Mouse (Mus musculus) spleen, embryonic (tissue): ENCODE data around the gene Sat2.
"Not testable (repeated sequence)": the region's sequence is repeated elsewhere in the genome, so short reads cannot be mapped to it uniquely, and the experiment has no call there.

Source experiments
- CTCF ChIA-PET: fragments of 350-600 bp; sonication (Branson Sonifier 250); formaldehyde crosslinking; loops from one replicate; lab custom pipeline; 2022; lab: Charles Lee

Gene Sat2

DNA sequence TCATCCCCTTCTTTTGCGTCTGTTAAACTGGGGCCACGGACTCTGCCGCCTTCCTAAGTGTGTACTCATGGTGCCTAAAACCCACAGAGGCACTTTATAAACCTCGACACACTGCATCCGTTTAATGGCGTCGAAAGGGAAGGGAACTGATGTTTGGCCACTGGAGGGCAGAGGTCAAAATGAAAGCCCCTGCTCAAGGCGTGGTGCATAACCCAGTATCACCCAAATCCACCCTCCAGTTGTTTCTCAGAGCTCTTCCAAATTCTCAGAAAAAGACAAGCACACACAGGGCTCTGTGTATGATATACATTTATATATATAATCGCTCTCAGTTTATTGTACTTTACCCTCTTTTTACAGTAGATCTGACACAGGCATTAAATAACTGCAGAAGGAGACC, 22.4 kb upstream of the Sat2 start:
- CTCF ChIA-PET = no interaction called here

DNA sequence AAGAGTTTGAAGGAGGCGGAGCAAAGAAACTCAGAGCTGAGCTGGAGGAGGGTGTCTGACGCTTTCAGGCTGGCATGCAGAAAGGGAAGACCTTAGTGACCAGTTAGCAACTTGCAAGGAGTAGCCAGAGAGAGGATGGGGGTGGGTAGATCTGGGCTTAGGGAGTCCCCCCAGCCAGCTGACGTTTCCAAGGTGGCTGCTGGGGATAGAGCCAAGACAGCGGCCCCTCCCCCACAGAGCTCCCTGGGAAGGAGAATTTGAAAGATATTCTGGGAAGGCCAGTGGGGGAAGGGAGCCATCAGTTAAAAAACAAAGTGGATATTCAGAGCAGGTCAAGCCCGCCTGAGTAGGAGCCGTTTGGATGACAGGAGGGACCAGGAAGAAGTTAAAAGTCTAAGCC, 21.7 kb upstream of the Sat2 start:
- CTCF ChIA-PET = no interaction called here

DNA sequence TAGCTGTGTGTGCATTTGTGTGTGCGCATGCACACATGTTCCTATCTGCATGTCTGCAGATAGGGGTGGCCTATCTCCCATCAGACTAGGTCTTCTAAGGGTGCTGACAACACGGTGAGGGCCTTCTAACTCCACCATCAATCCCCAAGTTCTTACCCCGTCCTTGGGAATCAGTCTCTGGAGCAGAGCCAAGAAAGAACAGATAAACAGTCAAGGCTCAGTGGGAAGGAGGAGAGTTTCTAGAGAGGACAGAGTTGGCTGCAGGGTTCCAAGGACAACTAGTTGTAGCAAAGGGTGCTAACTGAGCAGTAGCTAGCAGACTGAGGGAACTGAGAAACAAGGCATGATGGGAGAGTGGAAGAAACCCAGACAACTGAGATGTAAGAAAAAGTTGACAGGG, 20.1 kb upstream of the Sat2 start:
- CTCF ChIA-PET = no interaction called here

GRCm38 (mm10) chr11:69603516-69603915, 18.3 kb upstream of the Sat2 start:
- CTCF ChIA-PET = no interaction called here

- CTCF ChIA-PET = no interaction called here
Observed at GRCm38 (mm10) chr11:69604347-69604746, 17.5 kb upstream of the Sat2 start.

DNA sequence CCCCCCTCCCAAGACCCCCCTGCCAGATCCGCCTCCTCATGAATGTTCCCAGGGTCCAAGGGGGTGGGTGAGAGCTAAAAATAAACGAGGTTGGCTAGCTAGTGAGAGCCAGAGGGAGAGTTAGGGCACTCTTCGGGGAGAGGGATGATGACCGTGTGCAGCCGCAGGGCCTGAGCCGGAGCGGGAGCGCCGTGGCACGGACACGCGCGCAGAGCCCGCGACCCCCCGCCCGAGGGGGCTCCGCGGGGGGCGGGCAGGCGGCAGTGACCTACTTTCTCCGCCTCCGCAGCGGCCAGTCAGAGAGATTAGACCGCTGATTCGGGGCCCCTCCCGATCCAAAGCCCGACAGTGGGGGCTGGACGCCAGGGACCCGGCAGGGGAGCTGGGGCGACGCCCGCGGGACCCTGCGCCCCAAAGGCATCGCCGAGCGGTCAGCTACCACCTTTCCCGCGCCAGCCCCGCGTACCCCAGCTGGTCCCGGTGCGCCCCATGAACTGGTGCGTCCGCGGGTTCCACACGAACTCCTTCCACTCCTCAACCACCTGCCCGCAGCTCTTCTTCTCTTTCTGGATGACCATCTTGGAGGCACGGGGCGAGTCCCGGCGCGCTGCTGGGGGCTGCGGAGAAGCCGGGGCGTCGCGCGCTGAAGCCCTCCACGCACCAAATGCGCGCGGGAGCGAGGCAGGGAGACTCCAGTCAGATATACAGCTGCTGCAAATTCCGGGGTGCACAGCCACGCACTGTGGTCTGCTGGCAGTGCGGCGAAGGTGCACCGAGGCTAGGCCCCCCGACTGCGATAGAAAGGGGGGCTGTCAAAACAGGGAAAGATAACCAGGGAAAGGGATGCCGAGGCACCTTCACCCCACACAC, 16.8 kb upstream of the Sat2 start:
- CTCF ChIA-PET = interaction anchor here (0.7 kb wide), 1 partner anchor 601 kb away, joined by 3 read pairs; no protein-coding TSS in a partner anchor

DNA sequence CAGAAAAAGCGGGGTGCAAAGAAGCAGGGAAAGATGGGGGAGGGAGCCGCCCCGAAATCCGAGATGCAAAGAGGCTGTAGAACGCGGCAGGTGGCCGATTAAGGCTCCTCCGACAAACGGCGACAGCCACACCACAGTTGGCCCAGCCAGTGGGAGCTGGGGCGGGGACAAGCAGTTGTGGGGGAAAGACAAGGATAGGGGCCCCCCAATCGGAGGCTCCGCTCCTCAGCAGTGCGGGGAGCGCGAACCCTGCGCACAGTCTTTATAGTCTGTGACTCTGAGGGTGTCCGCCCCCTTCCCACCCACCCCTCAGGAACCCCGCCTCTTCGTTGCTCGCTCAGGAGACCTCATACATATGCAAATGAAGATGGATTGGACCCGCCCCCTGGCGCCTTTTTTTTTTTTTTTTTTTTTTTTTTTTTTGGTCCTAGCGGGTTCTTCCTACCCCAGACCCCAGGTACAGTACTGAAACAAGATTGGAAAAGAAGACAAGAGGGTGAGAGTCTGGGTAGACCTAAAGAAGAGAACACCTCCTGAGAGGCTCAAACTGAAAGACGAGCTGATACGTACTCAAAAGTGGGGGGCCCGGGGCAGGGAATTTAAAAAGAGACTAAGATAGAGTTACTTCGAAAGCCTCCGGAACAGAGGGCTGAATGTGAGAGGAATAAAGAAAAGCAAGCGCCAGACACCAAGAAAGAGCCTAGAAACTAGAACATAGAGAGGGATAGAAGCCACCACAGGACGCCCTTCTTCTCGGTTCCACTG, 15.9 kb upstream of the Sat2 start, which contains the start of gene Atp1b2:
Gene Atp1b2, minus strand, starts transcription at position 217 of the 765 bp plus-strand sequence.
- CTCF ChIA-PET = interaction anchor here (0.7 kb wide), 1 partner anchor 602 kb away, joined by 3 read pairs; no protein-coding TSS in a partner anchor

DNA sequence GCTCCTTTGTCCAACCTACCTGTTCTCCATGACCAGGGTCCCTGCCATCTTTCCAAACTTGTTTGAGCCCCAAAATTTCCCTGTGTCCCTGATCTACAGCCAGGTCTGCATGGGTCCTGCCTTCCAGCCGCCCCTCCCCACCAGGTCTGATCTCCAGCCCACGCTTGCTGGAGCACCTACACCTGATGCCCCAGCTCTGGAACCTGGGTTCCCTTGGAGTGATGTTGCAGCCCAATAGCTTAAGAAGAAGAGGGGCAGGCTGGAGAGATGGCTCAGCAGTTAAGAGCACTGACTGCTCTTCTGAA, 15.4 kb upstream of the Sat2 start:
- CTCF ChIA-PET = no interaction called here

DNA sequence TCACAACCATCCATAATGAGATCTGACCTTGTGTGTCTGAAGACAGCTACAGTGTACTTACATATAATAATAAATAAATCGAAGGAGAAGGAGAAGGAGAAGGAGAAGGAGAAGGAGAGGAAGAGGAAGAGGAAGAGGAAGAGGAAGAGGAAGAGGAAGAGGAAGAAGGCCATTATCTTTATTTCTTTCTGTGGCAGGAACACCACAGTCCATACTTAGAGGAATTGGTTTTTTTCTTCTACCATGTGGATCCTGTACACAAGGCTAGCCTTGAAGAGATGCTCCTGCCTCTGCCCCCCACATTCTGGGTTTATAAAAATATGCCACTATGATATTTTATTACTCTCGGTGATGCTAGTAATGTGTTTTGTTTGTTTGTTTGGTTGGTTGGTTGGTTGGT, 15.0 kb upstream of the Sat2 start:
- CTCF ChIA-PET = interaction anchor here (0.5 to 0.7 kb wide), 2 partner anchors 629 to 1027 kb away, joined by 5 to 6 read pairs; no protein-coding TSS in a partner anchor

- CTCF ChIA-PET = no interaction called here
Observed at GRCm38 (mm10) chr11:69608525-69608924, 13.3 kb upstream of the Sat2 start.

DNA sequence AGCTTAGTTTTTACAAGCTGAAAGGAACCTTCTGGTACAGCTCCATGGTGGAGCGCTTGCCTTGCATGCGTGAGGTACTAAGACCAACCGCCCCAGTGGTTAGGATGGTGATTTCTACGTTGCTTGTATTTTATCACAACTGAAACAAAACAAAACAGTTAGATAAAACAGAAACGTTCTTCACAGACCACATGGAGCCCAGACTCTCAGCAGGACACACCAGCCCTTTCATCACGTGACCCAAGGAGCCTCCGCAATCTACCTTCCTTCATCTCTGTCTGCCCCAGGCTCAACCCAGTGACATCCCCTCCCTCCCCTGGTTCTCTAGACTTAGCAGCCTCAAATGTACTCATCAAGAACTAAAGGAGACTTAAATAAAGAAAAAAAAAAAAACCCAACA, 12.4 kb upstream of the Sat2 start:
- CTCF ChIA-PET = no interaction called here

- CTCF ChIA-PET = no interaction called here
Observed at GRCm38 (mm10) chr11:69610899-69611298, 10.9 kb upstream of the Sat2 start.

DNA sequence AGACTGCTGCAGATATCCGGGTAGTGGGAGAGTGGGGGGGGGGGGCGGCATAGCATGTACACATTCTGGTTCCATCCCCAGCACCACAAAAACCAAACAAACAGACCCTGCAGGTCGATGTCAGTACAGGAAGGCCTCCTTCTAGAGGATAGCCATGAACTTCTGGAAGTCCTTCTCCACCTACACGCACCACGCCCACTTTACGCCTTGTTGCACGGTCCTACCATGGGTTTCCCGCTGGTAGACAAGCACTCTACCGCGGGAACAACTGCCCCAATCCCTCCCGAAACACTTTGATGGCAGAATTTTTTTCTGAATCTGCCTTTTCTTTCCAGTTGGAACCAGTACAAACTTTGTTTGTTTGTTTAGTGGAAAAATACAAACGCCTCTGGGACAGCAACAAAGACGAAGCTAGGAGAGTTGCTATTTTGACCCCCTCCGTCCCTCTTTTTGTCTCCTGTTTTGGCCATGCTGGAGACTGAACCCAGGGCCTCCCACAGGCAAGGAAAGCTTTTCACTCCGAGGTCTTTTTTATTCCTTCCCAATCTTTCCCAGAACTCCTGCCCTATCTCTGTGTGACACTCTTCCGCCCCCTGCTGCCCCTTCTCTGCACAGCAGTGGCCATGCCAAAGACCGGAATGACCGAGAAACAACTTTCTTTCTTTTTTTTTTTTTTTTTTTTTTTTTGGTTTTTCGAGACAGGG, 8.1 kb upstream of the Sat2 start:
- CTCF ChIA-PET = interaction anchor here (0.5 to 1.4 kb wide), 5 partner anchors 17 to 199 kb away, joined by 4 to 20 read pairs (median 7); no protein-coding TSS in a partner anchor

- CTCF ChIA-PET = interaction anchor here (0.7 to 1.4 kb wide), 4 partner anchors 17 to 200 kb away, joined by 5 to 20 read pairs (median 8); no protein-coding TSS in a partner anchor
Observed at GRCm38 (mm10) chr11:69614257-69614588, 7.6 kb upstream of the Sat2 start.

DNA sequence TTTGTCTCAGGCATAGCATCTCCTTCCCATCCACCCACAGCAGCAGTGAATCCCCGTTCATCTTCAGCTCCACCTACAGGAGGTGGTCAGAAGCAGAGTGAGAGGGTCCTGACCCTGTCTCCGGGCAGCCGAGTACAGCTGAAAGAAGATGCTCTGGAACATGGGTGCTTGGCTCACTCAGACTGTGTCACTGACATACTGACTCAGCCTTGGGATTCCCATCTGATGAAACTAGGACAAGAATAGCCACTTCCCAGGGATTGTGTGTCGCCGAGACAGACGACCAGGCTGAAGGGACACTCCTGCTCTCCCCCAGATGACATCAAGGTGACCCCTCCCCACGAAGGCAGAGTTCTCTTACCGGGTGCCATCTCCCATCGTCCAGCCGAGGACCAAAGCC, 5.0 kb upstream of the Sat2 start:
- CTCF ChIA-PET = no interaction called here

GRCm38 (mm10) chr11:69617805-69618204, 4.0 kb upstream of the Sat2 start, which contains the start of gene Shbg:
Gene Shbg, minus strand, starts transcription at chr11:69617905.
- CTCF ChIA-PET = no interaction called here

GRCm38 (mm10) chr11:69620394-69621081, 1.3 kb upstream of the Sat2 start:
- CTCF ChIA-PET = interaction anchor here (0.6 to 0.7 kb wide), 3 partner anchors 89 to 769 kb away, joined by 4 to 6 read pairs (median 4); no protein-coding TSS in a partner anchor

GRCm38 (mm10) chr11:69622406-69622805, 582 bp downstream of the Sat2 start:
- CTCF ChIA-PET = no interaction called here

DNA sequence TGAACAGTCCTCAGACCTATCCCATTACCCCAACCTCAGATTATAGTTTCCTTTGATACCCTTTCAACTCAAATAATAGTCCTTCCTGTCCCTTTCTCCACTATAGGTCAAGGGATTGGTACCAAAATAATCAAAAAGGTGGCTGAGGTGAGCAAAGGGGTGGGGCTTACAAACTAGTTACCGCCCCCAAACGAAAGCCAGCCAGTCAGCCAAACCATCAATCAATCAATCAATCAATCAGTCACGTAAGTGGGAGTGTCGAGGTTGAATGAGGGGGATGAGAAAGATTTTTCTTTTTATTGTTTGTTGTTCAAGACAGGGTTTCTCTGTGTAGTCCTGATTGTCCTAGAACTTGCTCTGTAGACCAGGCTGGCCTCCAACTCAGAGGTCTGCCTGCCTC, 1.2 kb downstream of the Sat2 start:
- CTCF ChIA-PET = no interaction called here

GRCm38 (mm10) chr11:69624339-69624738, 2.5 kb downstream of the Sat2 start:
- CTCF ChIA-PET = not testable (repeated sequence)

DNA sequence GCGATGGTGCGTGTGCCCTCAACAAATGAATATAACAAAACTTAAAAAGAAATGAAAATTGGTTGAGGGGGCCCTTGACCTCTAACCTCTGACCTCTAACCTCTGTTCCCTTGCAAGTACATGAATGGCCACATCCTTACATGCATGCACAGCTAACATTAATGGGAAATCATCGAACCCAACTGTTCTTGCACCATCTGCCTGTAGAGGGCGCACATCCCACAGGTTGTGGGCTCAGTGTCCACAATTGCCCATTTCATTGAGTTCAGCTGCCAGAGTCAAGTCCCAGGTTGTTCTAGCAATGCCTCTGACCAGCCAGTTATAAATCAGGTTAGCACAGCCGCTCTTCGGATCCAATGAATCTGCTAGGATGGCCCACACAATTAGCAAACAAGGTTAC, 6.5 kb downstream of the Sat2 start:
- CTCF ChIA-PET = interaction anchor here (1.1 kb wide), 1 partner anchor 35 kb away, joined by 4 read pairs; no protein-coding TSS in a partner anchor
